Mouse (Mus musculus) liver, postnatal 0 days (tissue): ENCODE data around the gene Prl6a1. TPM values are rescaled to one million over a fixed set of nuclear protein-coding genes. Genes with fewer than 3 reads are reported as not detected.

Experiments used
- ATAC-seq: fragments of 200-750 bp; cut with Nextera tagmentation; 2 replicates; pipeline ENCODE4 v1.8.0; 2017; ENCODE audit warnings: mild to moderate bottlenecking, moderate library complexity
- DNase-seq: peaks from one replicate; pipeline ENCODE4 v3.0.0-alpha.2; 2016
- H3K27ac ChIP-seq: fragments of 300-500 bp; sonication (generic); 2 replicates; pipeline ENCODE4 v1.5.1; 2014; ENCODE audit warnings: antibody characterized with exemption, moderate library complexity, mild to moderate bottlenecking, low read depth
- H3K27me3 ChIP-seq: fragments of 300-500 bp; sonication (generic); 2 replicates; pipeline ENCODE4 v1.6.1; 2014; ENCODE audit warnings: low read length, control low read depth, mixed read lengths; ENCODE audit not compliant: insufficient read depth
- H3K36me3 ChIP-seq: fragments of 300-500 bp; sonication (generic); replicated peaks from 2 replicates; pipeline ENCODE4 v1.6.1; 2014; ENCODE audit warnings: mild to moderate bottlenecking, control low read depth, low read length, moderate library complexity, mixed read lengths; ENCODE audit not compliant: insufficient read depth
- H3K4me1 ChIP-seq: fragments of 300-500 bp; sonication (generic); 2 replicates; pipeline ENCODE4 v1.6.1; 2014; ENCODE audit warnings: antibody characterized with exemption, mild to moderate bottlenecking, control low read depth; ENCODE audit not compliant: insufficient read depth
- H3K4me2 ChIP-seq: fragments of 300-500 bp; sonication (generic); 2 replicates; pipeline ENCODE4 v1.6.1; 2014; ENCODE audit warnings: low read depth, mild to moderate bottlenecking, low read length, moderate library complexity, mixed read lengths
- H3K4me3 ChIP-seq: fragments of 300-500 bp; sonication (generic); 2 replicates; pipeline ENCODE4 v1.5.1; 2014; ENCODE audit warnings: low read depth, low read length
- H3K9ac ChIP-seq: fragments of 300-500 bp; sonication (generic); replicated peaks from 2 replicates; pipeline ENCODE4 v1.6.1; 2014; ENCODE audit warnings: mild to moderate bottlenecking, moderate library complexity
- H3K9me3 ChIP-seq: fragments of 300-500 bp; sonication (generic); 2 replicates; pipeline ENCODE4 v1.6.1; 2016; ENCODE audit warnings: mild to moderate bottlenecking, control low read depth, low read length, mixed read lengths
- CTCF ChIP-seq: sonication (generic); IDR thresholded peaks from 2 replicates; pipeline ENCODE4 v1.5.1; 2016; ENCODE audit warnings: antibody characterized with exemption, low read depth
- EP300 ChIP-seq: IDR thresholded peaks from 2 replicates; pipeline ENCODE4 v1.6.1; 2016; ENCODE audit warnings: antibody characterized with exemption, low read depth, mild to moderate bottlenecking
- WGBS: fragments of 180-500 bp; shearing (Covaris S2); extraction: QIAGEN DNeasy Blood & Tissue Kit; methylation state at CpG from one replicate; pipeline ENCODE4 v1.1.7; 2014; ENCODE audit not compliant: insufficient replicate concordance; 5-methylcytosine and 5-hydroxymethylcytosine counted together
- polyA plus RNA-seq: library from polyadenylated mRNA; unstranded; fragments of >200 nt; fragmentation: Nextera tagmentation; extraction: Ambion mirVana; gene quantifications from 2 replicates; pipeline ENCODE4 v1.2.1, GENCODE M21; 2015

Prl6a1 gene
- polyA plus RNA-seq, result not detected in 2 replicates

DNA sequence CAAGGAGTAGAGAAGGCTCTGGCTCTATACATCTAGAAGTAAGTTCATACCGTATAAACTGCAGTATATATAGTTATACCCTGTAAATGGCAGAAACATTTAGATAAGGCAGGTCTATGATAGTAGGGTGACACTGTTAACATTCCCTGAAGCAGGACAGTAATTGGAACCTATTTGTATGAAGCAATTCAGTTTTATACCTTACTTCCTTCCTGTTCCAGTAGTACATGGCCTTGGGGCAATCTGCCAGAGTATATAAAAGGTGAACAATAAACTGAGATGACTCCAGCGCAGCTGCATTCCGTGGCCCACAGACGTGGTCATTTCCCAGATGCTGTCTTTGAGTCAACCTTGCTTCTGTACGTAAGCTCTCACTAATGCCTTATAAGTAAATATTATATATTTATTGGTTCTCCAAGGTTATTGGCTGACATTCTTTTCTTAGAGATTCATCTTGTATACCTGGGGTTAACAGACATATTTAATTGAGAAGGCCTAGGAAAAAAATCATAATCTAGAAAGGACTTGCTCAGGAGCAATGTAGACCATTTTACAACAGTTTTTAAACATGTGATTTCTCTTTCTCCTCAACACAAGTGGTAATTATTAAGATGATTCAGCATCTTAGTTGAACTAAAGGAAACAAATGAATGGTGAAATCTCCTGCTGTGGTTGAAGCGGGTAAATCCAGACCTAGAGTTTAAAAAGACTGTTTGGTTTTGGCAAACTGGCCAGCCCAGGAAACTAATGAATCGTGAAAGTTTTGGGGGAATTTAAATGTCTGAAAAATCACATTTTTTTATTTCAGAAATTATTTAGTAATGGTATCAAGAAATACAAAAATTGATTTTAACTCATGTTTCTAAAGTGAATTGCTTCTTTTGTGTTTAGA lies at the start of gene Prl6a1:
Gene Prl6a1, plus strand, starts transcription at position 294 of the 892 bp plus-strand sequence.
- Histone ChIP-seq H3K27me3 (no peaks in the 10 kb centered on the region), H3K4me3 (no peak within 1 kb of the TSS), H3K4me1 (no peaks in the 10 kb centered on the region), H3K9ac (no peak within 1 kb of the TSS), H3K9me3 (no peaks in the 10 kb centered on the region), H3K36me3 (no peaks in the 10 kb centered on the region), H3K27ac (no peak within 1 kb of the TSS), H3K4me2 (no peak within 1 kb of the TSS)
- TF ChIP-seq EP300 (no peak), CTCF (no peak)
- ATAC-seq, result no peak
- no peak for DNase-seq
- WGBS, result 72% methylated on average over 7 of the region's 7 CpGs

DNA sequence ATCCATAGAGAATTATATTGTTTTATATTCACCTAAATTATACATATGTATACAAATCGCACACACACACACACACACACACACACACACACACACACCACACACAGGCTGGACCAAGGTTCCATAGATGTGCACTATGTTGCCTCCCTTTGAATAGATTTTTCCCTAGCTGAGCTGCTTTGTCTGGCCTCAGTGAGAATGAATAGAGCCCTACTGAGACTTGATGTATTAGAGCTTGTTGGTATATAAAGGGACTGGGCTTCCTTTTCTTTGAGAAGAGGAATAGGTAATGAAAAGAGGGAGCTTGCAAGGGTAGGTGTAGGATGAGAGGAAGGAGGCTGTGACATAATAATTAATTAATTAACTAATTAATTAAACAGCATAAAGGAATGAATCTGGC lies 22.6 kb downstream of the Prl6a1 start:
- Histone ChIP-seq H3K36me3 (no peaks in the 10 kb centered on the region), H3K4me3 (no peak overlapping the region), H3K9me3 (no peaks in the 10 kb centered on the region), H3K9ac (no peak overlapping the region), H3K4me1 (no peaks in the 10 kb centered on the region), H3K27me3 (no peaks in the 10 kb centered on the region), H3K27ac (no peak overlapping the region), H3K4me2 (no peak overlapping the region)
- TF ChIP-seq CTCF, result no peak
- no peak for TF ChIP-seq EP300
- DNase-seq, result no peak
- ATAC-seq, result no peak
- 70% methylated on average over 1 of the region's 1 CpGs for WGBS

DNA sequence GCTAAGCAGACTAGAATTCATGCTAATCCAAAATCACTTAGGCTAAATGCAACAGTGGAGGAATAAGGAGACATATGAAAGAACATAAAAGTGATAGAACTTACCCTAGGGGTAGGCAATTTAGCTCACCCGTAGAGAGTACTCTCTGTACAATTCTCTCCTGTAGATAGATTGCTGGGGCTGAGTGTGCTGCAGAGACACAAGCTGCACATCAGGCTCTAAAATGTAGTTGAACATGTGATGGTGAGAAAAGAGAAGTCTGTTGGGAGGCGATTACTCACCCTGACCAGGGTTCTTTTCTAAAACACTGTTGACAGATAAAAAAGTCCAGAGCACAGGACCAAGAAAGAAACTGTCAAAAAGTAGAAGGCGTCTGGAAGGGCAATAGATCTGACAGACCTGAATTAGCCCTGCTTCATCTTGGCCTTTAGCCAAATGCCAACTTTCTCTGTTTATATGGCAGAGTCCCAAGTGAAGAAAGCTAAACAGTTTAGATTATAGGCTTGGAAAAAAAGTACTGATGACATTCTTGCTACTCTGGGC lies 30.4 kb downstream of the Prl6a1 start:
- ATAC-seq (no peak), DNase-seq (no peak)
- WGBS, result 72% methylated on average over 3 of the region's 3 CpGs
- H3K36me3 ChIP-seq, result no peaks in the 10 kb centered on the region
- no peak overlapping the region for H3K4me2 ChIP-seq
- no peak overlapping the region for H3K27ac ChIP-seq
- H3K9ac ChIP-seq, result no peak overlapping the region
- no peak overlapping the region for H3K4me3 ChIP-seq
- no peaks in the 10 kb centered on the region for H3K9me3 ChIP-seq
- TF ChIP-seq EP300 (no peak), CTCF (no peak)
- H3K27me3 ChIP-seq, result no peaks in the 10 kb centered on the region
- H3K4me1 ChIP-seq, result no peaks in the 10 kb centered on the region

DNA sequence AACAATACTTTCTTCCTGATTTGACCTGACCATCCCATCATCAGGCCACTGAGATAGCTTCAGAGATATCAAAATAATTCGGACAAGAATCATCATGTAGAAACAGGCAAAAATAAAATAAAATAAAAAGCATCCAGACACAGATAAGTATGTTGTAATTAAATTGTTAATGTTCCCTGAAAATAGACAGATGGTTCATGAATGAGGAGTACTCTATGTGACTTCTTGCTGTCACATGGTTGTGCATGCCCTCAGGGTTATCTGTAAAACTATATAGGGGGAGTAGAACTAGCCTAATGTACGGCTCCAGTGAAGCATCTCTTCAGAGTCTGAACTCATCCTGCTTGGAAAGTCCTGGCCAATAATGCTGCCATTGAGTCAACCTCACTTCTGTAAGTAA lies 32.9 kb downstream of the Prl6a1 start, which contains the start of gene Prl8a2:
Gene Prl8a2, plus strand, starts transcription at position 301 of the 400 bp plus-strand sequence.
- H3K9ac ChIP-seq, result no peak within 1 kb of the TSS
- TF ChIP-seq CTCF, result no peak
- TF ChIP-seq EP300, result no peak
- no peak within 1 kb of the TSS for H3K4me3 ChIP-seq
- ATAC-seq (no peak), DNase-seq (no peak)
- no peaks in the 10 kb centered on the region for H3K4me1 ChIP-seq
- H3K36me3 ChIP-seq, result no peaks in the 10 kb centered on the region
- H3K27me3 ChIP-seq, result no peaks in the 10 kb centered on the region
- 52% methylated on average over 2 of the region's 2 CpGs for WGBS
- no peak within 1 kb of the TSS for H3K27ac ChIP-seq
- H3K9me3 ChIP-seq, result no peaks in the 10 kb centered on the region
- no peak within 1 kb of the TSS for H3K4me2 ChIP-seq

Other genes starting within 250 kb of the Prl6a1 start
- gene Prl3d1, start 218.4 kb upstream of the Prl6a1 start, polyA plus RNA-seq, result not detected in 2 replicates
- not detected in 2 replicates for gene Prl3d2, start 190.9 kb upstream of the Prl6a1 start, polyA plus RNA-seq
- gene Prl3d3, start 155.8 kb upstream of the Prl6a1 start, polyA plus RNA-seq, result not detected in 2 replicates
- not detected in 2 replicates for gene Prl3c1, start 116.0 kb upstream of the Prl6a1 start, polyA plus RNA-seq
- not detected in 2 replicates for gene Prl3b1, start 70.8 kb upstream of the Prl6a1 start, polyA plus RNA-seq
- not detected in 2 replicates for gene Prl3a1, start 53.2 kb upstream of the Prl6a1 start, polyA plus RNA-seq
- gene Prl8a2, start 33.0 kb downstream of the Prl6a1 start, polyA plus RNA-seq, result not detected in 2 replicates
- gene Prl2b1, start 78.2 kb downstream of the Prl6a1 start, polyA plus RNA-seq, result not detected in 2 replicates
- gene Prl8a6, start 126.1 kb downstream of the Prl6a1 start, polyA plus RNA-seq, result not detected in 2 replicates
- not detected in 2 replicates for gene Prl8a8, start 200.6 kb downstream of the Prl6a1 start, polyA plus RNA-seq